Mouse (Mus musculus) urinary bladder, postnatal 25 days (tissue): ENCODE measurements around the gene Cltb.

ENCODE experiments used
- DNase-seq: peaks from one replicate; pipeline ENCODE4 v3.0.0; 2022; ENCODE audit warnings: low spot score

Cltb gene

DNA sequence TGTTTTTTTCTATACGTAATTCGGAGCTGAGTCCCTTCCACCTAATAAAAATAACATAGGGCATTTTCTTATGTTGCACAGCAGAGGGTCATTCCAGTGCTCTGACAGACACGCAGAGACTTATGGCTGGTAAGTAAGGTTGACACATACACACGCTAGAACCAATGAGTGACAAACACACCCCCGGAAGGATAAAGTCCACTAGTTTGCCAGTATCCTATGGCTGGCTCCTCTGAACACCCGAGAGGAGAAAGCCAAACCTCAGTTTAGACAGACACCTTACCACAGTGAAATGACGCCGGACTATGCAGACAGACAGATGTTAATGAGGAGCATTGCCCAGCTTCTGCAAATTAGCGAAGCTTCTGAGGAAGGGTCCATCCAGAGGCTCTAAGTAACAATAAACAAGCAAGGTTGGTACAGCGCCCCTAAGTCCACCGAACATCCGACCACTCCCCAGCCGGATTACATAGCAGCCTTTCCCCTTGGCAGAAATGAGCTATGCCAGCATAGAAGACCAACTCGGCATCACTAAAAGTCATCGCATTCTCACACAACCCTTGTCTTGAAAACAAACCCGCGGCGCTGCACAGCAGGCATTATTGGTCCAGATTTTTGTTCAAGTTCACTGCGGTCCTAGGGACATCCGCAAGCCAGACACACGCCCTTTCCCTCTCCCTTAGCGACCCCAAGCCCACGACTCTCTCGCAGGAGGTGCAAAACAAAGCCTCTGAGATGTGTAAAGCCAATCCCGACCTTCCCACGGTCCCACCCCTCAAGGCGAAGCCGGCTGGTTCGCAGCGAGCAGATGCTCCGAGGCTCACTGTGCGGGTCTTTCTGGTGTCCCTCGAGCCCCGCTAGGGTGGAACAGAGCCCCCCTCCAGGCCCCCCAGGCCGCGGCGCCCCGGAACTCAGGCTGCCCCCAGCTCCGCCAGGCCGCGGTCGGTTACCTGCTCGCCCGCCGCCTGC is 46.6 kb downstream of the Cltb start:
- DNase-seq, result no peak

DNA sequence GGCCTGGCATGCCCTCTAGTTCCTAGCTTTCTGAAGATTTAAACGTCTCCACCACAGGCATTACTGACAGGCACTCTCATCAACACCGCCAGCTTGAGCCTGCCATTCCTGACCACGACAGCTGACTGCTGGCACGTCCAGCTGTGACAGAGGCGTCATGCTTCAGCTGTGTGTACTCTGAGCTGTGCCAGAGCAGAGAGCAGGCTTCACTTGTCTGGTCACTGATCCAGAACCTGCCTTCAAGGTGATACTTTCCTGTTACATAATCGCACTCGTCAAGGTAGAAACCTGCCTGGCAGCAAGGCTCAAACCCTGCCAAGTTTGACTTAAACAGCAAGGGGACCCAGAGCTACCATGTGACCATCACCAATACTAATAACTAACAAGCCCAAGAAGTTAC is 48.6 kb downstream of the Cltb start:
- no peak for DNase-seq

DNA sequence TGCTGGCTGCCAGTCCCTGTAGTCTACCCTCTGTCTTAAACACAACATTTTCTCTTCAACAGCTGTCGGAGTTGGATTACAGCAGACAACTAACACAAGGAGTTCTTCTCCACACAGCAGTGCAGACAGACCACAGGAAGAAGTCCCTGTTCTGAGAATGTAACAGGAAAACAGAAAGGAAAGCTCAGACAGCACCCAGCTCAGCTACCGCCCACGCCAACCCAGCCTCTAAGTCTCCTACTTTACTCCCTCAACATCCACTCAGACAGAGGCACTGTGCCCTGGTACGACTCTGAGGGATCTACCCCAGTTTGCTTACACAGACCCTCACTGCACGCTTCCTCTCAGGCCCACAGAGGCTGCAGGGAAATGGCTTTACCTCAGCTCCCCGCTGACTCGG is 50.5 kb downstream of the Cltb start:
- no peak for DNase-seq

DNA sequence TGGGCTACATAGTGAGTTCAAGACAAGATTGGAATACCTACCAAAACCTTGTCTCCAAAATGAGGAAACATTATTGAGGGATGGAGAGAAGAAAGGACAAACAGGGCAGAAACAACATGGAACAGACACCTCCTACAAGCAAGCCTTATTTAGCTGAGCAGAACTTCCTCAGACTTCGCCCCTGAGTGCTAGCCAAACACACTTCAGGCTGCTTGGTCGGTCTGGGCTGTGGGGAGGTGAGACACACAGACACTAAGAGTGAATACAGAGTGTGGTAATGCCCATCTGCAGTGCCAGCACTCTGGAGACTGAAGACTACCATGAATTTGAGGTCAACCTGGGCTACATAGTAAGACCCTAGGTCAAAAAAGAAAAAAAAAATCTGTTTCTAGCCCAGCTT is 51.5 kb downstream of the Cltb start:
- DNase-seq, result no peak

DNA sequence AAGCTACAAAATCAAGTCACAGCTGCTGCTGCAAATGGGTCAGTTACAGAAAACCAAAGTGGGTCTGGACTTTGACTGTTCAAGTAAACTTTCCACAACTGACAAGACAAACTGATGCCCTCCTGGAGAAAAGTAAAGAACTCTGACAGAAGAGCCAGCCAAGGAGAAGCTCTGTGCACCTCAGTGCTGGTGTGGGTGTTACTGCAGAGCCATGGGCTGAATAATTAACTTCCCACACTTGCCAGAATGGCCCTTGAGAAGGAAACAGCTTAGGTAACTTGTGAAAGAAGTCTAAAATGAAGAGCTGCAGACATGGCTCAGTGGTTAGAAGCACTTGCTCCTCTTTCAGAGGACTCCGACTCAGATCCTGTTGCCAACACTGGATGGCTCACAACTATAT is 53.5 kb downstream of the Cltb start:
- no peak for DNase-seq

DNA sequence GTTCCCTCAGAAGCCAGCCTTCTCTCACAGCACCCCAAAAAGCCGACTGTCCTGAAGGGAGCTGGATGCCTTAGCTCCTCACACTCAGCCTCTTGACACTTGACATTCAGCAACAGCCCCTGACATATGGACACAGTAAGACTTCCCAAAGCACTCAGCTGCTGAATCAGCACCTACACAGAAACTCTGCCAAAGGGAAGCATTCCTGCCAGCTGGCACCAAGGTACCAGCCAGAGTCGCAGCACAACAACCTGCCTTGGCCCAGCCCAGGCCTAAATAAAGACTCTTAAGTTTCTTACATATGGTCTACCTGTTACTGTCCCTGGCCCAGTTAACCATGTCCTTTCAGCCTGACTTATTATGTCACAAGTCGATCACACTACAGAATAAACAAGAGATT is 54.3 kb downstream of the Cltb start:
- no peak for DNase-seq

DNA sequence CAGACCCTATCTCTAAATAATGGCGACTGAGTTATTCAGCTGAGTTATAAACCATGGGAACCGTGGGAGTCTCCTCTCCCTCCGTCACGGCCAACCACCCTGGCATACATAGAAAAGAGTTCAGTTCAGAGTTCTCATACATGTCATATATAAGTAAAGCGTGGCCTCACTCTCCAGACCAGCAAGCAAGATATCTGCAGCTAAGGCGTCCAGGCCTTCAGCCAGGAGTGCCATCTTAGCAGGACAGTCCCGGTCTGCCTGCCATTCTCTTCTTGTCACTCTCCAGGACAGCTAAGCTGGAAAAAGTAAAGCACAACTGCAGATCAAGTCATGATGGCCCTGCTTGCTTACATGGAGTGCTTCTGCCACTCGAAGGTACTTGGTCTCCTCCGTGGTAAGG is 55.0 kb downstream of the Cltb start:
- DNase-seq, result no peak

DNA sequence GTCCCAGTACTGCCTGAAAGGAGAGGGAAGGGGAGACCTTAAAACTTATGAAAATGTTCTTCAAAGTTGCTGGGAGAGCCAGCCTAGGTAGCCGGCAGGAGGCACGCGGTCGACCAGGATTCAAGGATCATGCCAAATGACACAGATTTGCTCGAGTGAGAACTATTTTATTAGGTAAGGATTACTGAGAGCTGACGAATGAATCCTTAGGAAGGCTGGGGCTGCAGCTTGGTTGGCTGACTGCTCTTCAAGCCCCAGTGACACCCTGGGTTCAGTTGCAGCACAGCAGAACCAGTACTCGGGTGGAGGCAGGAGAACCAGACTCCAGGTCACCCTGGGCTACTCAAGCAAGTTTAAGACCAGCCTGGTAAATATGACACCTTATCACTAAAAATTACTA is 63.1 kb downstream of the Cltb start:
- no peak for DNase-seq
